Mouse (Mus musculus) forebrain, embryonic 13.5 days (tissue): ENCODE measurements around the gene Tmem176a. TPM values are rescaled to one million over a fixed set of nuclear protein-coding genes. Genes with fewer than 3 reads are reported as not detected.
"Not testable (repeated sequence)": the region's sequence is repeated elsewhere in the genome, so short reads cannot be mapped to it uniquely, and the experiment has no call there.

Experiments
- ATAC-seq: fragments of 200-750 bp; cut with Nextera tagmentation; 2 replicates; pipeline ENCODE4 v1.8.0; 2017
- H3K27ac ChIP-seq: fragments of 300-500 bp; sonication (generic); 2 replicates; pipeline ENCODE4 v1.5.1; 2015; ENCODE audit warnings: inconsistent platforms, mild to moderate bottlenecking, moderate library complexity
- H3K27me3 ChIP-seq: fragments of 300-500 bp; sonication (generic); 2 replicates; pipeline ENCODE4 v1.6.1; 2015; ENCODE audit warnings: mild to moderate bottlenecking, inconsistent platforms
- H3K36me3 ChIP-seq: fragments of 300-500 bp; sonication (generic); 2 replicates; pipeline ENCODE4 v1.6.1; 2015; ENCODE audit warnings: mild to moderate bottlenecking, inconsistent platforms; ENCODE audit not compliant: poor library complexity, severe bottlenecking
- H3K4me1 ChIP-seq: fragments of 300-500 bp; sonication (generic); 2 replicates; pipeline ENCODE4 v1.6.1; 2015; ENCODE audit warnings: inconsistent platforms
- H3K4me2 ChIP-seq: fragments of 300-500 bp; sonication (generic); 2 replicates; pipeline ENCODE4 v1.6.1; 2015; ENCODE audit warnings: inconsistent platforms, mild to moderate bottlenecking, moderate library complexity
- H3K4me3 ChIP-seq: fragments of 300-500 bp; sonication (generic); 2 replicates; pipeline ENCODE4 v1.5.1; 2015; ENCODE audit warnings: mild to moderate bottlenecking, inconsistent platforms
- H3K9ac ChIP-seq: fragments of 300-500 bp; sonication (generic); 2 replicates; pipeline ENCODE4 v1.6.1; 2015; ENCODE audit warnings: mild to moderate bottlenecking, inconsistent platforms
- H3K9me3 ChIP-seq: fragments of 300-500 bp; sonication (generic); replicated peaks from 2 replicates; pipeline ENCODE4 v1.6.1; 2016; ENCODE audit warnings: inconsistent platforms
- WGBS: fragments of 180-500 bp; shearing (Covaris S2); methylation state at CpG from one replicate; pipeline ENCODE4 v1.1.7; 2015; 5-methylcytosine and 5-hydroxymethylcytosine counted together
- polyA plus RNA-seq: library from polyadenylated mRNA; unstranded; fragments of >200 nt; fragmentation: Nextera tagmentation; extraction: Ambion mirVana; gene quantifications from 2 replicates; pipeline ENCODE4 v1.2.1, GENCODE M21; 2015

Tmem176a gene
- polyA plus RNA-seq, result 10.9 and 15.0 TPM in 2 replicates

DNA sequence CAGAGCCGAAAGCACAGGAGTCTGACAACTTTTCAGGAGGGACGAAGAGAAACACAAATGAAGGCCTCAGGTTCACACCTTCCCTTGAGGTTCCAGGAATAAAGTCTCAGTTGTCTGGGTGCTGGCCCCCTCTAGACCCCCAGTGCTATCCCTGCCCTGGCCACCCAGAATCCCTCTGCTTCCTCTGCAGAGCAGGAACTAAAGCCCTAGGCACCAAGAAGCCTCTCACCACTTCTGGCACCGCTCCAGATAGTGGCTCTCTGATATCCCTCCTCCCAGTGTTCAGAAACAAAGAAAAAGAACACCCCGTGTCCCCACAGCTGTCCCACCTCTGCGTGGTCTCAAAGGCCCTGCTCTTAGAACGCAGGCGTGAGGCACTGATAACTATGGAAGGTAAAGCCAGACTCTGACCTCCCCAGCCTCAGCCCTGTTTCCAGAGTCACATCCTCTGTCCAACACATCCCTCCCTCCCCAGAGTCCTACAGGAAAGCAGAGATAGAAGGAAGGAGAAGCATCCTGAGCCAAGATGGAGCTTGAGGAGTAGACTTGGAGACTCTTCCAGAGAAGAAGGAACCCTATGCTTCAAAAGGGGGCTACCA lies at the start of gene Tmem176a:
TSS of gene Tmem176a (plus strand) at position 549 of the 599 bp plus-strand sequence.
- Histone ChIP-seq H3K36me3 (peaks cover 19% of the 10 kb centered on the region), H3K4me2 (peak within 1 kb of the TSS; percentile 69), H3K27ac (peak within 1 kb of the TSS; percentile 79), H3K27me3 (no peaks in the 10 kb centered on the region), H3K4me3 (peak within 1 kb of the TSS; percentile 43), H3K4me1 (peaks cover 49% of the 10 kb centered on the region), H3K9me3 (no peaks in the 10 kb centered on the region), H3K9ac (peak within 1 kb of the TSS; percentile 59)
- 16% methylated on average over 7 of the region's 7 CpGs for WGBS
- peak; percentile 32 for ATAC-seq

DNA sequence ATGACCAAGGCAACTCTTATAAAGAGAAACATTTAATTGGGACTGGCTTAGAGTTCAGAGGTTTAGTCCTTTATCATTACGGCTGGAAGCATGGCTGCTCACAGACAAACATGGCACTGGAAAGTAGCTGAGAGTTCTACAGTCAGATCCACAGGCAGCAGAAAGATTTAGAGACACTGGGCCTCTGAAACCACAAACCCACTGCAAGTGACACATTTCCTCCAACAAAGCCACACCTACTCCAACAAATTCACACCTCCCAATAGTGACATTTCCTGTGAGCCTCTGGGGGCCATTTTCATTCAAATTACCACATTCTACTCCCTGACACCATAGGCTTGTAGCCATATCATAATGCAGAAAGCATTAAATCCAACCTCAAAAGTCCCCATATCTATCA lies 38.8 kb upstream of the Tmem176a start:
- Histone ChIP-seq H3K27ac (no peak overlapping the region), H3K9me3 (no peaks in the 10 kb centered on the region; the same call in 1 of the 2 replicates), H3K4me3 (no peak overlapping the region), H3K36me3 (no peaks in the 10 kb centered on the region), H3K4me2 (no peak overlapping the region), H3K27me3 (no peaks in the 10 kb centered on the region), H3K4me1 (no peaks in the 10 kb centered on the region), H3K9ac (no peak overlapping the region)
- no peak for ATAC-seq
- WGBS, result 91% methylated on average over 1 of the region's 1 CpGs

DNA sequence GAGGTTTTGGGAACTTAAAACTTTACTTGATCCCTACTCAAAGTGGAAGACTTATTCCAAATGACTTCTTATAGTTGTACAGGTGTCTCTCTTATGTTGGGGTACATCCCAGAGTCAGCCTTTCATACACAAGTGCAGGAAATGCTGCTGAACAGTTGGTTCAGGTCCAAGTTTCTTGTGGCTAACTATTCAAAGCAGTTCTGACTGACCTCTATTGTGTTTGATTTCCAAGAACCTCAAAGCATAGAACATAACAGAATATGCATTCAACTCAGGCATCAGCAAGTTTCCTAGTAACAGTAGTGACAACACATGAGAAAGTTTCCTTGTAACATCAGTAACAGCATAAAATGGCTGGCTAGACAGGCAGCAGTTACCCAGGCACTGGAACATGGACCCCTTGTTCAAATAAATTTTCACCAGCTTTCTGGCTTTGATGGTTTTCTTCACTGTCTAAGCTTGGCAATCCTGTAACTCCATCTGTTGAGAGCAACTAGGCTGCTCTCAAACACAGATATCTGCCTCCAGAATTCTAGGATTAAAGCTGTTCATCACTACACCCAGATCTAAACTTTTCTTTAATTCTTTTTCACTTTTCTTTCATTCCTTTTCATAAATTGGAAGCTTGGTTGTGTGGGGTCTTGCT lies 37.2 kb upstream of the Tmem176a start:
- Histone ChIP-seq H3K4me2 (no peak overlapping the region), H3K4me3 (no peak overlapping the region), H3K9me3 (no peaks in the 10 kb centered on the region; the same call in 1 of the 2 replicates), H3K9ac (no peak overlapping the region), H3K36me3 (no peaks in the 10 kb centered on the region), H3K27me3 (no peaks in the 10 kb centered on the region), H3K4me1 (no peaks in the 10 kb centered on the region), H3K27ac (no peak overlapping the region)
- no peak for ATAC-seq

DNA sequence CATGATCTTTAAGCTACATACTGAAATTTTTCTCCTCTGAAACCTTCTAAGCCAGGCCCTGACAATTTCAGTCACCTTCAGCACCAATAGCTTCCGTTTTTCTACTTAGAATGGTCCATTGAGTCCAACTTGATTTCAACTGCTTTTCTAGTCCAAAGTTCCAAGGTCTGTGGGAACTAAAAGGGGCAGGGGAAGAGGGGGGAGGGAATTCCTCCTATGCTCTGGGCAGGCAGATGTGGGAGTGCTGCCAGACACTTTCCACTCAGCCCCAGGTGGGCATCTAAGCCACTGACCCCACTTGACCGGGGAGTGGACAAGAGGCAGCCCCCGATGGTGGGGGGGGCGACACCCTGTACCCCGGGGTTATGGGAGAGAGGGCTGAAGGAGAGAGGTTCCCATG lies 36.4 kb upstream of the Tmem176a start:
- H3K4me1 ChIP-seq, result no peaks in the 10 kb centered on the region
- H3K4me3 ChIP-seq, result no peak overlapping the region
- ATAC-seq, result no peak
- no peak overlapping the region for H3K9ac ChIP-seq
- H3K36me3 ChIP-seq, result no peaks in the 10 kb centered on the region
- H3K9me3 ChIP-seq, result no peaks in the 10 kb centered on the region; the same call in 1 of the 2 replicates
- no peak overlapping the region for H3K27ac ChIP-seq
- H3K4me2 ChIP-seq, result no peak overlapping the region
- WGBS, result 79% methylated on average over 5 of the region's 5 CpGs
- no peaks in the 10 kb centered on the region for H3K27me3 ChIP-seq

DNA sequence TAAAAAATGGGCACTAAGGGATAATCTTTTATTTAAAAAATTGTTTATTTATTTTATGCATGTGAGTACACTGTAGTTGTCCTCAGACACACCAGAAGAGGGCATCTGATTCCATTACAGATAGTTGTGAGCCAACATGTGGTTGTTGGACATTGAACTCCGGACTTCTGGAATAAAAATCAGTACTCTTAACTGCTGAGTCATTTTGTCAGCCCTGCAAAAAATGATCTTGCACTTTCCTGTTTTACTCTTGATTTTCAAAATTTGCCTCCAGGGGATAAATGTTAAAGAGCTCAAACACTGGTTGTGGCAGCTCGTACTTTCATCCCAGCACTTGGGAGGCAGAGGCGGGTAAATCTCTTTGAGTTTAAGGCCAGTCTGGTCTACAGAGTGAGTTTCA lies 34.0 kb upstream of the Tmem176a start:
- Histone ChIP-seq H3K36me3 (no peaks in the 10 kb centered on the region), H3K4me1 (no peaks in the 10 kb centered on the region), H3K27ac (no peak overlapping the region), H3K9me3 (no peaks in the 10 kb centered on the region; the same call in 1 of the 2 replicates), H3K9ac (no peak overlapping the region), H3K27me3 (no peaks in the 10 kb centered on the region), H3K4me3 (no peak overlapping the region), H3K4me2 (no peak overlapping the region)
- WGBS, result 86% methylated on average over 3 of the region's 3 CpGs
- no peak for ATAC-seq

DNA sequence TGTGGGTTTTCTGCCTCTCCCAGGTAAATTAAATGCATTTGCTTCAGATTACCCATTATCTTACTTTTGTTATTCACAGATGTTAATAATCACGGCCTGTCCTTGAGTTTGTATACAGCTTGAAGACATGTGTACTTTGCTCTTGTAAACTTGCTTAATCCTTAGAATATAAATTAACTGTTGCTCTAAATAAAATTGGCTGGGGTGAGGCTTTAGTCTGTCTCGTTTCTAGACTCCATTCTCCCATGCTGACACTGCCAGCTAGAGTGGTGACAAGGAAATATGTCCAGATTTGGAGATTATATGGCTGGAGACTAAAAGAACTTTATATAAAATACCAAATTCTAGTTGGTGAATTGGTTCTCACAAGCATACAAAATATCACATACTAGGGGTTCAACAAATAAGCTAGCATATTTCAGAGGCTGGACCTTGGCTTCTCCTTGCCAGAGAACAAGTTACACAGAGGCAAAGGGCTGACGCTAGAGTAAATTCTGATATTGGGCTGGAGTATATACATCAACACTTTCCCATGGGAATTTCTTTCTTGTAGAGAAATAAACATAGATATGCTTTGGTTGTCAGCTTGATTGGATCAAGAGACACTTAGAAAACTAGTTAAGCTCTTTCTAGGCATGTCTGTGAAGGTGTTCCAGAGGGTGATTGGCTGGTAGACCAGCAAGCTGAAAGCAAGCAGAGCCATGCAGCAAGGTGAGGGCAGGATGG lies 31.1 kb upstream of the Tmem176a start:
- WGBS, result 75% methylated on average over 3 of the region's 3 CpGs
- no peaks in the 10 kb centered on the region; the same call in 1 of the 2 replicates for H3K9me3 ChIP-seq
- no peak overlapping the region for H3K4me2 ChIP-seq
- no peak overlapping the region for H3K27ac ChIP-seq
- no peak overlapping the region for H3K4me3 ChIP-seq
- H3K9ac ChIP-seq, result no peak overlapping the region
- no peaks in the 10 kb centered on the region for H3K27me3 ChIP-seq
- no peaks in the 10 kb centered on the region for H3K4me1 ChIP-seq
- no peak for ATAC-seq
- no peaks in the 10 kb centered on the region for H3K36me3 ChIP-seq

DNA sequence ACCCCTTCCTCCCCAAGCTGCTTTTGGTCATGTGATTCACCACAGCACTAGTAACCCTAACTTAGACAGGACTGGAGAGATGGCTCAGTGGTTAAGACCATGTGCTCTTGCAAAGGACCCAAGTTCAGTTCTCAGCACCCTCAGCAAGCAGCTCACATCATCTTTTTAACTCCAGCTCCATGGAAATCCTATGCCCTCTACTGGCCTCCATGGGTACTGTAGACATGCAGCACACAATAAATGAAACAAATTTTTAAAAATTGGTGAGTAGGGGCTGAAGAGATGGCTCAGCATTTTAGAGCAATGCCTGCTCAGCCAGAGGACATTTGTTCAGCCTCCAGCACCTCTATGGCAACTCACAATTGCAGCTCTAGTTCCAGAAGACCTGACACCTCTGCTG lies 25.7 kb upstream of the Tmem176a start:
- ATAC-seq, result no peak
- H3K27ac ChIP-seq, result no peak overlapping the region
- H3K9ac ChIP-seq, result no peak overlapping the region
- H3K27me3 ChIP-seq, result 0 out of 2 replicates have a peak, but pooled peaks cover 2% of the 10 kb centered on the region
- no peaks in the 10 kb centered on the region for H3K4me1 ChIP-seq
- H3K4me3 ChIP-seq, result no peak overlapping the region
- no peaks in the 10 kb centered on the region for H3K36me3 ChIP-seq
- H3K4me2 ChIP-seq, result no peak overlapping the region
- no peaks in the 10 kb centered on the region; the same call in 1 of the 2 replicates for H3K9me3 ChIP-seq

DNA sequence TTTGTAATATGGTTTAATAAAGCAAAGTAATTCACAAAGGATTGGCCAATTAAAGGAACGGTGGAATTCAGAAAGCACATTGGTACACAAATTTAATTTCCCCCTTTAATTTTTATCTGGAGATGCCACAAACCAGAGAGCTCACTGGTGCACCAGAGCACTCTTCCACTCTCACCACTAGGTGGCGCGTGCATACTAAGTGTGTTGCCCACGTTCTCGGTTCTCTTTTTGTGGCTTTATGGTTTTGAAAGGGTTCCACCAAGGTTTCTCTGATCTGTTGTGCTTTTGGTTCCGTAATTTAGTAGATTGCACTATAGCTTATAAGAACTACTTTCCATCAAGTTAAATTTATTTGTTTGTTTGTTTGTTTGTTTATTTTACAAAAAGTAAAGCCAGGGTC lies 22.9 kb upstream of the Tmem176a start:
- H3K9me3 ChIP-seq, result no peaks in the 10 kb centered on the region; the same call in 1 of the 2 replicates
- ATAC-seq, result peak; percentile 58; the same call in 1 of the 2 replicates
- no peak overlapping the region for H3K27ac ChIP-seq
- no peak overlapping the region for H3K4me3 ChIP-seq
- H3K27me3 ChIP-seq, result 0 out of 2 replicates have a peak, but pooled peaks cover 2% of the 10 kb centered on the region
- no peaks in the 10 kb centered on the region for H3K36me3 ChIP-seq
- no peaks in the 10 kb centered on the region for H3K4me1 ChIP-seq
- WGBS, result 6% methylated on average over 6 of the region's 6 CpGs
- no peak overlapping the region for H3K4me2 ChIP-seq
- no peak overlapping the region for H3K9ac ChIP-seq

DNA sequence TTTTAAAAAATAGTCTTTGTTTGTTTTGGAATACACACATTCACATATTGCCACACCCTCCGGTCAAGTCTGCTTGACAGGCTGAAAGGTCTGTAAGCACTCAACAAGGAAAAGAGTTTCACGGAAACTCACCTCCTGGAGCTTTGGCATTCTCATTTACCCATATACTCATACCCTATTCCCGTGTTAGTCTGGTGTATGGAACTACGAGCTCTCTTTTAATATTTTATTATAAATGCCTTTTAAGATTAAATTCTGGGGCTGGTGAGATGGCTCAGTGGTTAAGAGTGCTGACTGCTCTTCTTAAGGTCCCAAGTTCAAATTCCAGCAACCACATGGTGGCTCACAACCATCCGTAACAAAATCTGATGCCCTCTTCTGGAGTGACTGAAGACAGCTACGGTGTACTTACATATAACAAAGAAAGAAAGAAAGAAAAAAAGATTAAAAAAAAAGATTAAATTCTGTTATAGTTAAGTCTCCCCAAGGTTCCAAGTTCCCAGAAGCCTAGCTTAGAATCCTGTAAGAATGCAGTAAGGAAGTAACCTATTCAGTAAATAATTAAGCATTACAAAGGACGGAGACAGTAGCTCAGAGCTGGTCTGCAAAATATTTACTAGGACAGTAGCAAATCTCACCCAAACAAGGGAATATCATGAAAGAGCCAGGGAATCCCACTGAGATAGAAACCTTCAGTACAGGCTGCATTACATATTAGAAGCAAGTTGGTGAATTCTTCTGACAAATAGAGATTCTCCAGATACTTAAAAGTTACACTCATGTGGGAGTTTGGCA lies 18.5 kb upstream of the Tmem176a start:
- not testable (repeated sequence) for H3K36me3 ChIP-seq, H3K4me1 ChIP-seq, H3K4me3 ChIP-seq, H3K27me3 ChIP-seq, ATAC-seq, H3K4me2 ChIP-seq, H3K9ac ChIP-seq, H3K9me3 ChIP-seq, H3K27ac ChIP-seq
- 82% methylated on average over 7 of the region's 7 CpGs for WGBS

DNA sequence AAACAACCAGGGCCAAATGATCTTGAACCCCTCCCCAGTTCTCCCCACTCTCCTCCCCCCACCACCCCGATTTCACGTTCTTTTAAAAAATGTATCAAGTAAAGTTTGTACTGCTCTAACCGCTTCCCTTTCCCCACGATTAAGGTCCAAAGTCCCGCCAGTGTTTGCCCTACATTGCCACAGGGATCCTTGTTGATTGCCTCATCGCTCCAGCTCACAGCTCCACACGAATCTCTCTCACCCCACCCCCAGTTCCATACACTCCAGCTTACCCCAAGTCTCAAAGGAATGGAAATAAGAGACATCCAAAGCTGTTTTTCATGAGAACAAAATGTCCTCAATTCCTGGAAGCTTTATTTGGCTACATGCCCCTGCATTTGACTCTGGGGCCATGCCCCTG lies 15.7 kb upstream of the Tmem176a start:
- Histone ChIP-seq H3K36me3 (no peaks in the 10 kb centered on the region), H3K27me3 (no peaks in the 10 kb centered on the region), H3K9me3 (no peaks in the 10 kb centered on the region), H3K4me2 (no peak overlapping the region), H3K27ac (no peak overlapping the region), H3K9ac (no peak overlapping the region), H3K4me1 (no peaks in the 10 kb centered on the region), H3K4me3 (no peak overlapping the region)
- no peak for ATAC-seq
- 75% methylated on average over 7 of the region's 7 CpGs for WGBS

DNA sequence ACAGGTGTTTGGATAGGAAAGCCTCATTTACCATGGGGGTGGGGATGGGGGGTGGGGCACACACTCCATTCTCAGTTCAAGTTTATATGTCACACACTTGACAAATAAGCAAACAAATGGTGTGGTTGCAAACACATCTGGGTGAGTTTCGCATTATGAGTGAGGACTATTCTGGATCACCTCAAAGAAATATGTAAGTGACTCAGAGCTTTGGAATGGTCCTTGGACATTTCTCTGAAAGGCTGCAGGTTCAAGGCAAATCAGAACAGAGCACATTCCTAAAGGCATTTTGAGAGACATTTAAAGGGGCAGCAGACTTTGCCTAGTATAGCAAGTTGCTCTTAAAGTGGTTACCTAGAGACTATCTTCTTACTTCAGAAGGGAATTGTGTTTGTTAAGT lies 11.7 kb upstream of the Tmem176a start:
- Histone ChIP-seq H3K4me3 (no peak overlapping the region), H3K4me2 (no peak overlapping the region), H3K36me3 (peaks cover 16% of the 10 kb centered on the region), H3K27me3 (no peaks in the 10 kb centered on the region), H3K27ac (no peak overlapping the region), H3K9ac (no peak overlapping the region), H3K4me1 (no peaks in the 10 kb centered on the region), H3K9me3 (no peaks in the 10 kb centered on the region)
- 97% methylated on average over 1 of the region's 1 CpGs for WGBS
- no peak for ATAC-seq

DNA sequence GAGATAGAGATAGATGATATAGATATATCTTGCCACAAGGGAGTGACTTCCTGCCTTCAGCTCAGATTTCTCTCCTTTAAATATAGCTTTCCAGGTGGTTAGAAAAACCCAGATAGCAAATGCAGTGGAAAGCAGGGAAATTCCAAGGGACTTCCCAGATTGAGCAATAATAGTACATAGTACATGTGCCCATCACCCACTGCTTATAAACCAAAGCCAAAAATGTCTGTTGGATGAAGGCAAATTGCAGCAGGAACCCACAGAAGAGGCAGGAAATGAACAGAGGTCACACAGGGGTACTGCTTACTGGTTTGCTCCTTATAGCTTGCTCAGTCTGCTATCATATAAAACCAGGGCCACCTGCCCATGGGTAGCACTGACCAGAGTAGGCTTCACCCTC lies 11.1 kb upstream of the Tmem176a start:
- Histone ChIP-seq H3K9ac (no peak overlapping the region), H3K36me3 (peaks cover 23% of the 10 kb centered on the region), H3K27ac (no peak overlapping the region), H3K4me3 (no peak overlapping the region), H3K9me3 (no peaks in the 10 kb centered on the region), H3K4me2 (no peak overlapping the region), H3K27me3 (no peaks in the 10 kb centered on the region), H3K4me1 (no peaks in the 10 kb centered on the region)
- ATAC-seq, result no peak
